Mouse (Mus musculus): ENCODE measurements around the gene Wdr46.

GRCm38 (mm10) chr17:33994959-33995358 lies 54.5 kb downstream of the Wdr46 start:
- TF ChIP-seq POLR2A (IDR thresholded peaks at IDR 0.05; ENCODE audit: borderline replicate concordance, control insufficient read depth, low read depth, low read length) (no peak), CTCF (IDR thresholded peaks at IDR 0.05; ENCODE audit: control insufficient read depth, insufficient read depth, low read length) (no peak)

Data from bone marrow, adult 2 months (tissue).